Mouse (Mus musculus) lung, embryonic 14.5 days (tissue): ENCODE measurements around the gene Dock9. TPM values are rescaled to one million over a fixed set of nuclear protein-coding genes. Genes with fewer than 3 reads are reported as not detected.

Source experiments
- ATAC-seq: fragments of 200-750 bp; cut with Nextera tagmentation; 2 replicates; pipeline ENCODE4 v1.8.0; 2017; ENCODE audit warnings: mild to moderate bottlenecking, moderate TSS enrichment, moderate library complexity; ENCODE audit not compliant: insufficient read depth
- DNase-seq: peaks from one replicate; pipeline ENCODE4 v3.0.0-alpha.2; 2015
- H3K27ac ChIP-seq: fragments of 300-500 bp; sonication (generic); 2 replicates; pipeline ENCODE4 v1.5.1; 2014; ENCODE audit warnings: low read depth, mild to moderate bottlenecking, moderate library complexity
- H3K27me3 ChIP-seq: fragments of 300-500 bp; sonication (generic); 2 replicates; pipeline ENCODE4 v1.6.1; 2014; ENCODE audit warnings: low read length, control low read depth; ENCODE audit not compliant: insufficient read depth
- H3K36me3 ChIP-seq: fragments of 300-500 bp; sonication (generic); 2 replicates; pipeline ENCODE4 v1.6.1; 2014; ENCODE audit warnings: control low read depth; ENCODE audit not compliant: insufficient read depth
- H3K4me1 ChIP-seq: fragments of 300-500 bp; sonication (generic); 2 replicates; pipeline ENCODE4 v1.6.1; 2014; ENCODE audit warnings: antibody characterized with exemption, control low read depth; ENCODE audit not compliant: insufficient read depth
- H3K4me2 ChIP-seq: fragments of 300-500 bp; sonication (generic); 2 replicates; pipeline ENCODE4 v1.6.1; 2014; ENCODE audit warnings: mild to moderate bottlenecking
- H3K4me3 ChIP-seq: fragments of 300-500 bp; sonication (generic); 2 replicates; pipeline ENCODE4 v1.5.1; 2014; ENCODE audit warnings: low read depth, low read length
- H3K9ac ChIP-seq: fragments of 300-500 bp; sonication (generic); 2 replicates; pipeline ENCODE4 v1.6.1; 2014
- H3K9me3 ChIP-seq: fragments of 300-500 bp; sonication (generic); 2 replicates; pipeline ENCODE4 v1.6.1; 2016; ENCODE audit warnings: low read depth, low read length, control low read depth
- CTCF ChIP-seq: IDR thresholded peaks from 2 replicates; pipeline ENCODE4 v1.5.1; 2016; ENCODE audit warnings: antibody characterized with exemption, low read depth
- WGBS: fragments of 180-500 bp; shearing (Covaris S2); extraction: QIAGEN DNeasy Blood & Tissue Kit; methylation state at CpG from one replicate; pipeline ENCODE4 v1.1.7; 2014; 5-methylcytosine and 5-hydroxymethylcytosine counted together
- polyA plus RNA-seq: library from polyadenylated mRNA; unstranded; fragments of >200 nt; fragmentation: Nextera tagmentation; extraction: Ambion mirVana; gene quantifications from 2 replicates; pipeline ENCODE4 v1.2.1, GENCODE M21; 2014

The Dock9 gene
- polyA plus RNA-seq, 1 experiment from 2014 or later, result 14.6 TPM

DNA sequence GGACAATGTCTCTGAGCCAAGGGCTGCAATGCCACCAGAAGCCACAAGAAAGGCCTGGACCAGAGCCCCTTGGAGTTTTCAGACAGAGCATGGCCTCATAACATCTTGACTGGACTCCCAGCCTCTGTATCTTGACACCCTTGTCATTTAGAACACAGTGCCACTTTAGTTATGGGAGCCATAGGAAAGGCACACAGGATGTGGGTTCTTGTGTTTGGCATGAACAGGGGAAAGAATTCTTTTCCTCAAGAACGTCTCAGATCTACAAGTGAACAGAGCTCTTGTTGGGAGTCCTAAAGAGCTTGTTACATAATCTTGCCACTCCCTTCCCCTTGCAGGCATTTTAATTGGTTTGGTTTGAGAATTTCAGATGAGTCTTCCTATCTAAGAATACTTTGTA lies 297.9 kb downstream of the Dock9 start:
- Histone ChIP-seq H3K27me3 (peaks cover 18% of the 10 kb centered on the region), H3K4me3 (no peak overlapping the region), H3K4me2 (no peak overlapping the region), H3K9ac (no peak overlapping the region), H3K36me3 (no peaks in the 10 kb centered on the region), H3K27ac (no peak overlapping the region), H3K9me3 (no peaks in the 10 kb centered on the region), H3K4me1 (no peaks in the 10 kb centered on the region)
- 44% methylated on average over 1 of the region's 1 CpGs for WGBS
- no peak for ATAC-seq
- no peak for DNase-seq
- no peak for TF ChIP-seq CTCF

DNA sequence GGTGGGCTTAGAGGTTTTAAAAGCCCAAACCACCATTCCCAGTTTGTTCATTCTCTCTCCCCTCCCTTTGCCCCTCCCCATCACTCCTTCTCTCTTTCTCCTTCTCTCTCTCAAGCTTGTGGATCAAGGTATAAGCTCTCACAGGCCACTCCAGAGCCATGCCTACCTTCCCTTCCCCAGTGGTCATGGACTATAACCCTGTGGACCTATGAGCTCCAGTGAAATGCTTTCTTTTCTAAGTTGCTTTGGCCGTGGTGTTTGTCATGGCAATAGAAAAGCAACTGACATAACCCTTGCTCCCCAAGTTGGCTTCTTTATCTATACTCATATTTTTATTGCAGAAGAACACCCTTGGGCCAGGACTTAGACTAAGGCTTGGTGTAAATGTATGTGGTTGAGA lies 299.8 kb downstream of the Dock9 start:
- WGBS, result 80% methylated on average over 1 of the region's 1 CpGs
- Histone ChIP-seq H3K9me3 (no peaks in the 10 kb centered on the region), H3K4me1 (no peaks in the 10 kb centered on the region), H3K27ac (no peak overlapping the region), H3K4me3 (no peak overlapping the region), H3K27me3 (peaks cover 6% of the 10 kb centered on the region; the same call in 1 of the 2 replicates), H3K9ac (no peak overlapping the region), H3K4me2 (no peak overlapping the region), H3K36me3 (no peaks in the 10 kb centered on the region)
- no peak for ATAC-seq
- no peak for DNase-seq
- TF ChIP-seq CTCF, result no peak

DNA sequence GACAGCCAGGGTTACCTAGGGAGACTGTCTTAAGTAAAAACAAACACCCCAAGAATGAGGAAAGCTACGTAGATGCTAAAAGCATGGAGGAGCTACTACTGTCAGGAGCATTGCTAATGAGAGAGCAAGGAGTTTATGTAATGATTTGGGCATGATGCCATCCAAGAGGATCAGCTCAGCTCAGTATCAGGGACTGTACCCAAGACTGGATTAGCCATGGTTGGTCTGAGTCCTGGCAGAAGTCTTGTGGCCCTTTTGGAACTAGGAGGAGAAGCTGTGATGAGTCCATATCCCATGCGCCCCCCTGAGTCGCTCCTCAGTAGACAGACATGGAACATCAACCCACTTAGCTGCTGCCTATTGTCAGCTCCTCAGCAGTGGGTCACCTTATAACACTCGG lies 301.9 kb downstream of the Dock9 start:
- ATAC-seq, result no peak
- Histone ChIP-seq H3K9me3 (no peaks in the 10 kb centered on the region), H3K4me1 (0 out of 2 replicates have a peak, but pooled peaks cover 3% of the 10 kb centered on the region), H3K9ac (no peak overlapping the region), H3K27ac (no peak overlapping the region), H3K27me3 (peaks cover 9% of the 10 kb centered on the region; the same call in 1 of the 2 replicates), H3K4me3 (no peak overlapping the region), H3K4me2 (no peak overlapping the region), H3K36me3 (no peaks in the 10 kb centered on the region)
- no peak for DNase-seq
- WGBS, result 74% methylated on average over 4 of the region's 4 CpGs
- no peak for TF ChIP-seq CTCF

DNA sequence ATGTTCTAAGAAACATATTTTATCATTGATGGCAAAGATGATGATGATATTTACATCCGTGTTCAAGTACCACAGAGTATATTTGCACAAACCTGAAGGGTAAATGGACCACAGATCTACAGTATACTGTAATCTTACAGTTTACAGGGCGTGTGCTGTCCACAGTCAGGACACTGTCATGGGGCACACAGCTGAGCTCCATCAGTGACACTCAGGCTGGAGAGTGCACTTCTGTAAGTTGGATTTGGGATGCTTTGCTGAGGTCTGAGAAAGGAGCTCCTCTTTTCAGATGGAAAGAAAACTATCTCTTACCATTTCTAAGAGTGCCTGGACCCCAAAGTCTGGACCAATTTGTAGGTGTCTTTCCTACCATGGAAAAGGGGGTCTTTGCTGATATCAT lies 302.5 kb downstream of the Dock9 start:
- no peak for TF ChIP-seq CTCF
- no peaks in the 10 kb centered on the region for H3K9me3 ChIP-seq
- no peak overlapping the region for H3K4me2 ChIP-seq
- H3K36me3 ChIP-seq, result no peaks in the 10 kb centered on the region
- no peak overlapping the region for H3K27ac ChIP-seq
- peaks cover 6% of the 10 kb centered on the region; the same call in 1 of the 2 replicates for H3K27me3 ChIP-seq
- WGBS, result 42% methylated on average over 2 of the region's 2 CpGs
- no peak overlapping the region for H3K4me3 ChIP-seq
- H3K9ac ChIP-seq, result no peak overlapping the region
- 0 out of 2 replicates have a peak, but pooled peaks cover 3% of the 10 kb centered on the region for H3K4me1 ChIP-seq
- peak; percentile 71; the same call in 1 of the 2 replicates for ATAC-seq
- DNase-seq, result peak; percentile 78

DNA sequence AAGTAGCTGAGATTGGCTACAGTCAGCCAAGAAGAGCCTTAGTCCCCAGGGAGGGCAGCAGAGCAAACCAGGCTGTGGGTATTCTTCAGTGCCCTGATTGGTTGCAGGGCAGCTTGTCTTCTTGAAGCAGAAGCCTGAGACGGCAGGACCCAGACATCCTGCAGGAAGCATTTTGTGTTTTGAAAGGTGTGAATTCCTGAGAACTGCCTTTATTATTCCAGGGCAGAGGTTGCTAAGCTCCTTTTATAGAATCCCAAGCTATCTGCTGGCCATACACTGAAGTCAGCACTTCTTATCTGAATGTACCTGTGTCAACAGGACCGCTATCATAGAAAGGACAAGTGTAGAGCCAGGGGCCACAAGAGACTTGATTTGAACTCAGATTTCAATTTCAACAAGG lies 303.4 kb downstream of the Dock9 start:
- Histone ChIP-seq H3K36me3 (no peaks in the 10 kb centered on the region), H3K9ac (no peak overlapping the region), H3K9me3 (no peaks in the 10 kb centered on the region), H3K4me2 (no peak overlapping the region), H3K27ac (no peak overlapping the region), H3K4me3 (no peak overlapping the region), H3K27me3 (peaks cover 6% of the 10 kb centered on the region; the same call in 1 of the 2 replicates), H3K4me1 (0 out of 2 replicates have a peak, but pooled peaks cover 3% of the 10 kb centered on the region)
- WGBS, result 42% methylated on average over 2 of the region's 2 CpGs
- ATAC-seq, result no peak
- no peak for DNase-seq
- TF ChIP-seq CTCF, result no peak

DNA sequence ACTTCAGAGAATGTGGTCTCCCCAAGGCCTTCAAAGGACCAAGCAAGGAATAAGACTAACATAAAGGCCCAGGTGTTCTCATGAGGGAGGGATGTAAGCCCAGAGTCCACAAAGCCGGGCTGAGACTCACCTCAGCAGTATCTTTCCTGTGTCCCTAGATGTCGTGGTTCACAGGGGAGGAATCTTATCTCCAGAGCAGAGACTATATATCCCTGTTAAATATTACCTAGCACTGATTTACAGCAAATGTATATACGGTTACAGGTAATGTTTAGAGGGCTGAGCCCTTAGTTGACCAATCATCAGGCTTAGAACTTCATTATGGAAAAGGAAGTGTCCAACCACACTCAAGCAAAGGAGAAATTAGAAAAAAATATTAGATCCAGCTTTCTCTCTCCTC lies 303.9 kb downstream of the Dock9 start:
- DNase-seq (no peak), ATAC-seq (no peak)
- H3K9me3 ChIP-seq, result no peaks in the 10 kb centered on the region
- H3K27ac ChIP-seq, result no peak overlapping the region
- 35% methylated on average over 3 of the region's 3 CpGs for WGBS
- no peak overlapping the region for H3K4me3 ChIP-seq
- no peaks in the 10 kb centered on the region for H3K36me3 ChIP-seq
- no peak for TF ChIP-seq CTCF
- 0 out of 2 replicates have a peak, but pooled peaks cover 3% of the 10 kb centered on the region for H3K4me1 ChIP-seq
- H3K27me3 ChIP-seq, result peaks cover 6% of the 10 kb centered on the region; the same call in 1 of the 2 replicates
- no peak overlapping the region for H3K4me2 ChIP-seq
- no peak overlapping the region for H3K9ac ChIP-seq

DNA sequence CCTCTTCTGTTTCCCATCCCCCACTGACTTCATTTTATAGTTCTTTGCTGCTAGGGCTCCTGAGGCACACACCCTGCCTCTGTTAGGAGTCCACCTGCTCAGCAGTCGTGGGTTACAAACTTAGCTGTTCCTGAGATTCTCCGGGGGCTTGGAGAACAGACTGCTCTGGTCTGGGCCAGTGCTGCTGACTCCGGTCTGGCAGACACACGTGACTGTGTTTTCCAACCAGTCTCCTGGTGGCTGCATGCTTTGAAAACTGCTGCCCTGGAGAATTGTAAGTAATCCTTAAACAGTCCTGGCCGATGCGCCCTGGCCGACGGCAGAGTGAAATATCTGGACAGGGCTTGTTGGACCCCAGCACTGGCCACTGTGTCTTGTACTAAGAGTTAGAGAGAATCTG lies 305.3 kb downstream of the Dock9 start:
- Histone ChIP-seq H3K4me2 (no peak overlapping the region), H3K27ac (no peak overlapping the region), H3K9ac (no peak overlapping the region), H3K36me3 (no peaks in the 10 kb centered on the region), H3K4me1 (0 out of 2 replicates have a peak, but pooled peaks cover 3% of the 10 kb centered on the region), H3K27me3 (peaks cover 6% of the 10 kb centered on the region; the same call in 1 of the 2 replicates), H3K4me3 (no peak overlapping the region), H3K9me3 (no peaks in the 10 kb centered on the region)
- DNase-seq, result no peak
- WGBS, result 62% methylated on average over 8 of the region's 8 CpGs
- TF ChIP-seq CTCF, result no peak
- no peak for ATAC-seq

Other genes starting within 250 kb of the Dock9 start
- gene Ubac2, start 80.8 kb upstream of the Dock9 start, polyA plus RNA-seq, result 61.1 and 65.0 TPM in 2 replicates
- gene Gpr18, start 117.9 kb upstream of the Dock9 start, polyA plus RNA-seq, result 0.28 and 0.47 TPM in 2 replicates
- 2.9 and 3.6 TPM in 2 replicates for gene Gpr183, start 167.4 kb upstream of the Dock9 start, polyA plus RNA-seq
- gene Timm8a2, start 236.8 kb upstream of the Dock9 start, polyA plus RNA-seq, result not detected in 2 replicates